Mouse (Mus musculus) bone marrow, adult 2 months (tissue): Measurements from ENCODE around the gene Pabpn1l. TPM values are rescaled to one million over a fixed set of nuclear protein-coding genes. Genes with fewer than 3 reads are reported as not detected.

Experiments
- H3K27ac ChIP-seq: fragments of 200-500 bp; 2 replicates; pipeline ENCODE4 v1.5.1; 2012; ENCODE audit warnings: low read depth, mild to moderate bottlenecking, control low read depth, inconsistent platforms, low read length; ENCODE audit not compliant: control insufficient read depth, poor library complexity, insufficient read depth
- H3K4me1 ChIP-seq: fragments of 200-500 bp; 2 replicates; pipeline ENCODE4 v1.6.1; 2011; ENCODE audit warnings: low read length; ENCODE audit not compliant: control insufficient read depth, insufficient read depth
- H3K4me3 ChIP-seq: fragments of 200-500 bp; replicated peaks from 2 replicates; pipeline ENCODE3; 2011; ENCODE audit warnings: mild to moderate bottlenecking, low read depth, low read length, control low read depth; ENCODE audit not compliant: control insufficient read depth
- CTCF ChIP-seq: fragments of 200-500 bp; IDR thresholded peaks from 2 replicates; pipeline ENCODE4 v1.5.1; 2011; ENCODE audit warnings: low read length, control low read depth; ENCODE audit not compliant: control insufficient read depth, insufficient read depth
- POLR2A ChIP-seq: fragments of 200-500 bp; IDR thresholded peaks from 2 replicates; pipeline ENCODE4 v1.6.1; 2011; ENCODE audit warnings: low read depth, mild to moderate bottlenecking, control low read depth, low read length, borderline replicate concordance; ENCODE audit not compliant: control insufficient read depth
- WGBS: fragments of 180-500 bp; shearing (Covaris S2); methylation state at CpG from one replicate; pipeline ENCODE4 v1.1.7; 2018; 5-methylcytosine and 5-hydroxymethylcytosine counted together
- polyA plus RNA-seq: library from polyadenylated mRNA; stranded (reverse); fragments of >200 nt; gene quantifications from 2 replicates; pipeline ENCODE4 v1.2.4, GENCODE M21; 2011; ENCODE audit warnings: low replicate concordance; ENCODE audit not compliant: missing spikeins, insufficient read depth, insufficient read length

Pabpn1l gene
- polyA plus RNA-seq, 1 experiment, result not detected

DNA sequence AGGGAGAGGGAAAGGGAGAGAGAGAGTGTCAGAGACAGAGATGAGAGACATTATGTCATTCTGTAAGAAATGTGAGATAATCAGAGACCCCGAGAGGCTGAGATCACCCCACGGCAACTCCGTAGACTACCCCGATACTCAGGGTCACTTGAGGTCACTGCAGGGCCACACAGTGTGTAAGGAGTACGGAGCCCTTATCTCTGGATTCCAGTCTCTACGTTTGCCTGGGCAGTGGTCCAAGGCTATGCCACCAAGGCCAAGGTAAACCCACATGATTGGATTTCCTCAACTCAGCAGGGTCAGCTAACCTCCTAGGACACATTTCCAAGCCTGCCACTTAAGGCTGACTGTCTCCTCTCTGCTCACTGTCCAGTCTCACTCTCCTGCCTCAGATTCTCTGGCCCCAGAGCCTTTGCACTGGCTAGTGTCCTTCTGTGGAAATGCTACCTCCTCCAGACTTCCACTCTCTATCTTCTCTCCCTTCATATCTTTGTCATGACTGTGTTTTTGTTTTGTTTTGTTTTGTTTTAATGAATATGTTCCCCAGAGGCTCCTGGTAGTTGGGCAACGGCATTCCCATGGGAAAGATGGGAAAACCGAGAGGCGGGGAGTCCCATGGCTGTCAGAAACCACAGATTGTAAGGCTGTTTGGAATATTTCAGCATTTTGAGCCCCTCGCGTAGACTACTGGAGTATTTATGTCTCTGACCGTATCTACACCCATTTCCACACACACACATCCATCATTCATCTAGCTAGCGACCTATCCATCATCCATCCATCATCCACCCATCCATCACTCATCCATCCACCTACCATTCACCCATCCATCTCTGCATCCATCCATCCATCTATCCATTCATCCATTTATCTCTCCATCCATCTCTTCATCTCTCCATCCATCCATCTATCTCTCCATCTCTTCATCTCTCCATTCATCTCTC lies 33.8 kb upstream of the Pabpn1l start:
- Histone ChIP-seq H3K4me1 (peaks cover 1% of the 10 kb centered on the region; the same call in 1 of the 2 replicates), H3K4me3 (no peak overlapping the region), H3K27ac (no peak overlapping the region)
- TF ChIP-seq POLR2A (no peak), CTCF (no peak)
- 61% methylated on average over 13 of the region's 13 CpGs for WGBS

- WGBS, result 92% methylated on average over 7 of the region's 7 CpGs
- H3K4me3 ChIP-seq, result no peak overlapping the region
- peaks cover 1% of the 10 kb centered on the region; the same call in 1 of the 2 replicates for H3K4me1 ChIP-seq
- no peak overlapping the region for H3K27ac ChIP-seq
- TF ChIP-seq POLR2A (no peak), CTCF (no peak)
These were observed 32.2 kb upstream of the Pabpn1l start for GRCm38 (mm10) chr8:122654768-122655167.

DNA sequence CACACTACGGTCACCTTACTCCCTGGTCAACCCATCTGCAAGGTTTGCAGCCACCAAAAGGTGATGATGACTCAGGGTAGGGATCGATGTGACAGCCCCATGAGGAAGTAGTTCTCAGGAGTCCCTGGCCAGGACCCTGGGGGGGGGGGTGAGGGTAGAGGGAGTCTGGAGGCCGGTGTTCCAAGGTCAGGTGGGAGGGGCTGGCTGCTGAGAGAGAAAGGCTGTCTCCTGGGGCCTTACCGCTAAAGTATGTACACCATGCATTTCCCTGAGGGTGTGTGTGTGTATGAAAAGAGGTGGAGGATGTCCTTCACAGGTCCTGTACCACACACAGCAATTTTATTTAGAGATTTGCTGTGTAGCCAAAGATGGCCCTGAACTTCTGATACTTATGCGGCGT lies 30.1 kb upstream of the Pabpn1l start:
- Histone ChIP-seq H3K27ac (no peak overlapping the region), H3K4me1 (peaks cover 1% of the 10 kb centered on the region; the same call in 1 of the 2 replicates), H3K4me3 (no peak overlapping the region)
- WGBS, result 59% methylated on average over 6 of the region's 6 CpGs
- TF ChIP-seq CTCF (no peak), POLR2A (no peak)

DNA sequence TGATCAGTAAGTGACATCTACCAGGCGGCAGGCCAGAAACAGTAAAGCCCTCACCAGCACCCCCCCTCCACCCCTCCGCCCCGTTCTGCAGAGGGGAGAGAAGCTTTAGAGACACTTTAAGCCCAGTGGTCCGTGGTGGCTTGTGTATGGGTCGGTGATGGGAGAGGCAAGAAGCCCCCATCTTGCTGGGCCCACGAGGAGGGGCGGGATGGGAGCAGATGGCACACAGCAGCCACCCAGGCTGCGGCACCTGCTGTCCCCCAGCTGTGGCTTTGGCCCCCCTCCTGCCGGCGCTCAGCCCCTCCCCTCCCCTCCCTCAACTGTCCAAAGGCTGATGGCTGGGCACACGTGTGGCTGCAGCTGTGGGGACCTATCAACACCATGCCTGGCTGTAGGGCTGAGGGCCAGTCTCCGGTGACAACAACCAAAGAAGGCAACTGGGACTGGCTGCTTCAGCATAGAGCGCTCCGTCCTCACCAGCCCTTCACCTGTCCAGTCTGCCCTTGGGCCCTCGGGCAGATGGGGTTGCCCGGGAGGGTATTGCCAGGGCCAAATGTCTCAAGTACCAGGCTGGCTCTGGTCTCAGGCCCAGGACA lies 28.9 kb upstream of the Pabpn1l start:
- WGBS, result 59% methylated on average over 16 of the region's 16 CpGs
- TF ChIP-seq CTCF, result no peak
- peak; percentile 11; the same call in 1 of the 2 replicates for TF ChIP-seq POLR2A
- peaks cover 1% of the 10 kb centered on the region; the same call in 1 of the 2 replicates for H3K4me1 ChIP-seq
- H3K4me3 ChIP-seq, result no peak overlapping the region
- peak overlapping the region; percentile 22; the same call in 1 of the 2 replicates for H3K27ac ChIP-seq

- no peak overlapping the region for H3K27ac ChIP-seq
- no peak for TF ChIP-seq CTCF
- no peak for TF ChIP-seq POLR2A
- H3K4me1 ChIP-seq, result no peaks in the 10 kb centered on the region; the same call in 1 of the 2 replicates
- no peak overlapping the region for H3K4me3 ChIP-seq
- 91% methylated on average over 15 of the region's 15 CpGs for WGBS
These were observed 25.8 kb upstream of the Pabpn1l start for GRCm38 (mm10) chr8:122648192-122648970.

- H3K4me1 ChIP-seq, result no peaks in the 10 kb centered on the region; the same call in 1 of the 2 replicates
- H3K4me3 ChIP-seq, result no peak overlapping the region
- WGBS, result 79% methylated on average over 16 of the region's 16 CpGs
- H3K27ac ChIP-seq, result no peak overlapping the region
- TF ChIP-seq POLR2A (no peak), CTCF (no peak)
These were observed 23.8 kb upstream of the Pabpn1l start for GRCm38 (mm10) chr8:122646337-122646736.

GRCm38 (mm10) chr8:122644175-122644954 lies 21.8 kb upstream of the Pabpn1l start:
- no peak overlapping the region for H3K27ac ChIP-seq
- H3K4me1 ChIP-seq, result no peaks in the 10 kb centered on the region
- 84% methylated on average over 6 of the region's 6 CpGs for WGBS
- no peak overlapping the region for H3K4me3 ChIP-seq
- no peak for TF ChIP-seq CTCF
- TF ChIP-seq POLR2A, result no peak
